Mouse (Mus musculus) right cerebral cortex, postnatal 36 days (tissue): ENCODE measurements around the gene Plp2.
"Not testable (repeated sequence)": the region's sequence is repeated elsewhere in the genome, so short reads cannot be mapped to it uniquely, and the experiment has no call there.

Experiments used
- DNase-seq, 2 experiments: peaks; one replicate each; pipeline ENCODE4 v3.0.0; 2022; ENCODE audit warnings: low spot score in 2 of 2, mixed read lengths in 1 of 2

Plp2 gene

DNA sequence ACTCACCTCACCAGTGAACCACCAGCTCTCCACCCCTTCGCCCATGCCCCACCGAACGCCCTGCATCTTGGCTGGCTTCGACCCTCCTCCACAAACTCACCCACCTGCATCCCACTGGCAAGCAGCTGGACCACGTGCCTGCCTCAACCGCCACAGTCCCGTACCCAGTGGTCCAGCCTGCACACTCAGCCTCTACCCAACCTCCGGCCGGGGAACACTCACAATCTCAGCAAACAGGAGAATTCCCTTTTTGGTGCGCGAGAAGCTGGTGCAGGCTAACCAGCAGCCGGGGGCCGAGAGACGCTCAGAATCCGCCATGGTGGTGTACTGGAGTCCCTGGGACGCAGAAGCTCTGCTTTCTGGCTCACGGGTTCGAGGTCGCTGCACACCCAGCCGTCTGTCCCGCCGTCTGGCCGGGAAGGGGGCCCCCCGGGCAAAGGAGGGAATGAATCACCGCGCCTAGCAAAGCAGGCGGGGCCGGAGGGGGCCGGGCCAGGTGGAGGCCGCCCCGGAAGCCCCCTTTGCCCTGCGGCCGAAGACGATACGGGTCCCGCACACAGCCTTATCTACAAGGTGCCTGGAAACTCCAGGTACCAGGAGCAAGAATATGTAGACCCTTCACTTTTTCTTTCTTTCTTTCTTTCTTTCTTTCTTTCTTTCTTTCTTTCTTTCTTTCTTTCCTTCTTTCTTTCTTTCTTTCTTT lies at the start of gene Plp2:
Plp2 (minus strand) TSS at position 470 of the 703 bp plus-strand sequence.
- DNase-seq = no peak

DNA sequence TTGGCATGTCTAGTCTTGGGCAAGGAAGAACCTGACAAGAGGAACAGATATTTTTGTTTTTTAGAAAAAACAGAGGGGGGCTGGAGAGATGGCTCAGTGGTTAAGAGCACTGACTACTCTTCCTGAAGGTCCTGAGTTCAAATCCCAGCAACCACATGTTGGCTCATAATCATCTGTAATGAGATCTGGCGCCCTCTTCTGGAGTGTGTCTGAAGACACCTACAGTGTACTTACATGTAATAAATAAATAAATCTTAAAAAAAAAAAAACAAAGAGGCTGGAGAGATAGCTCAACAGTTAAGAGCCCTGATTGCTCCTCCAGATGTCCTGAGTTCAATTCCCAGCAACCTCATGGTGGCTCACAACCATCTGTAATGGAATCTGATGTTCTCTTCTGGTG lies 44.9 kb upstream of the Plp2 start:
- DNase-seq = not testable (repeated sequence)

DNA sequence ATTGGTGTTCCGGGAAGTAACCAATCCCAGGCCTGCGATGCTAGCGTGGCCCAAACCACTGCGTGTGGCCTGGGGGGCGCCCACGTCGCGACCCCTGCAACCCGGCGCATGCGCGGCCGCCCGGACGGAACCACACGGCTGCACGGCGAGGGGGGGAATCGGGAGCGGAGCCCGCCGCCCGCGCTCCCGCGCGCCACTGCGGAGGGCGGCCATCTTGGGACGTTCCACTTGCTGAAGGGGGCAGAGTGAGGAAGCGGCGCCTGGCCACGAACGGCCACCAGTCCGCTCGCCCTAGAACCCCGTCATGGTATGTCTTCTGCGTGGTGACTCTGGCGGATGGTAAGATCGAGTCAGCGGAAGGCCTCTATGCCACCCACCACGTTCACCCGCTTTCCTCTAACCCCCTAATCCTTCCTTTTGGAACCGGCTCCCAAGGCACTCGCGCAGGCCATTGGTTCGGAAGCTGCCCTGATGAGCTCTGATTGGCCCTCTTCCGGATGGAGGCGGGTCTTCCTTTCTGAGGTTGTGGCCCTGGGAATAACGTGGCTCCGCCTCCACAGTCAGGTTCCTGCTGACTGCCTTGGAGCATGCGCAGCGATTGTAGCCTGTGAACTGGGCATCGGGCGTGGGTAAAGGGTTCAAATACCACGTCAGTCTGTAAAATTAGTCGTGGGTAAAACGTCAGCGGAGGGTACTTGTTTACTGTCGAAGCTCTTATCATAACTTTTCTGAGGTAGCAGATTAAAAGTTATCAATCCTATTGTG lies 43.1 kb upstream of the Plp2 start, which contains the start of gene Wdr45:
Wdr45 (plus strand) TSS at position 199 of the 765 bp plus-strand sequence.
- peak; percentile 92 to 94 for DNase-seq

DNA sequence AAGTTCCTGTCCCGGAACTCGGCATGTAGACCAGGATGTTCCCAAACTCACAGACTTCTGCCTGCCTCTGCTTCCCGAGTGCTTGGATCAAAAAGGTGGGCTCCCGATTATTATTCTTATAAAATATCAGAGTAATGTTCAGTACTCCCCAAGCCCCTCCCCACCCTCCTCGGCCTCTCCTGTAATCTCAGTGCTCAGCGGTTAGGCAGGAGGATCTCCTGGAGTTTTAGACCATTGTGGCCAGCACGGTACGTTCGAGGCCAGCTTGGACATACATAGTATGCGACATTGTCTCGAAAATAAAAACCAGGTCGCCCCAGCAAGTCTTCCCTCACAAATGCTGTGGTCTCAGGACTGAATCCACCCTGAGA lies 42.6 kb upstream of the Plp2 start:
- DNase-seq = not testable (repeated sequence)

DNA sequence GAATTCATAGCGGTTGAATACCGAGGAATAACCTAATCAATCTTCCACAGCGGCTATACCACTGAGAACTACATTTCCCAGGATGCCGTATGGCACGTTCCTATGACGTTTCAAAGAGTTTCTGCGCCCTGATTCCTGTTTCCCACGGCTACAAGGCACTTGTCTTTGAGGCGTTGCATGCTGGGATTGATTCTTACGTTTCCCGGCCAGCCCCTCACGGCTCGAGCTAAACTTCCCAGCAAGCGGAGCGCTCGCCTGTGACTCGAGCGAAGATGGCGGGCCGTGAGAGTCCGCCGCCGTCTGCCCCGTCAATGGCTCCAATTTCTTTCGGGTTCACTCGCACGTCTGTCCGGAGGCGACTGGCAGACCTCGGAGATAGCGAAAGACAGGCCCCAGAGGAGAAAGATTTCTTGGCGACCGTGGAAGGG lies 25.8 kb upstream of the Plp2 start, which contains the start of gene Gpkow:
Gpkow (plus strand) TSS at position 178 of the 428 bp plus-strand sequence.
- peak; percentile 82 to 92 for DNase-seq

DNA sequence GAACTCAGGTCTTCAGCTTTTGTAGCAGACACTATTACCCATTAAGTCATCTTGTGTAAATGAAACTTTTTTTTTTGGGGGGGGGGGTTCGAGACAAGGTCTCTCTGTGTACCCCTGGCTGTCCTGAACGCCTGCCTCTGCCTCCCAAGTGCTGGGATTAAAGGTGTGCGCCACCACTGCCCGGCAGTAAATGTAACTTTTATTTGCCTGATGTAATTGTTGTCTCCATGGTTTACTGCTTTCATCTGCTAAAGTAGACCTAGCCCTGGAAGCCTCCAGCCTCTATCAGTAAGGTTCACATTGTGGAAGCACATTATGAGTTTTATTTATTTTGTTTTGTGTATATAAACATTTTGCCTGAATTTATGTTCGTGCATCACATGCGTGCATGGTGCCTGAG lies 25.3 kb upstream of the Plp2 start:
- no peak for DNase-seq

DNA sequence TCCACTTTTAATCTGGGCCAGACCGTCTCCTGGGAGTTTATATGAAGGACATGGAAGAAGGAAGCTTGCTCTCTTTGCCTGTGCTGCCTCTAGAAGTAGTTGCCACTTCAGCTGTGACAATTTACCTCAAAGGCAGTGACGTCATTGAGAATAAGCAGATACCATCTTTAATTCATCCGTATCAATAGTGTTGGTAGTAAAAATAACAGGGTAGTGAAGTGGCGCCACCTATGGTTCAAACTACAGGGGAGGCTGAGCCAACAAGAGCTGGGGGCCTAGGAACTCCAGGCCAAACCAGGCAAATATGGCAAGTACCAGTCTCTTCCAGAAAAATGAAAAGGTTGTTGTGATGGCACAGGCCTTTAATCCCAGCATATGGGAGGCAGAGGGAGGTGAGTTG lies 21.7 kb upstream of the Plp2 start:
- DNase-seq = no peak

DNA sequence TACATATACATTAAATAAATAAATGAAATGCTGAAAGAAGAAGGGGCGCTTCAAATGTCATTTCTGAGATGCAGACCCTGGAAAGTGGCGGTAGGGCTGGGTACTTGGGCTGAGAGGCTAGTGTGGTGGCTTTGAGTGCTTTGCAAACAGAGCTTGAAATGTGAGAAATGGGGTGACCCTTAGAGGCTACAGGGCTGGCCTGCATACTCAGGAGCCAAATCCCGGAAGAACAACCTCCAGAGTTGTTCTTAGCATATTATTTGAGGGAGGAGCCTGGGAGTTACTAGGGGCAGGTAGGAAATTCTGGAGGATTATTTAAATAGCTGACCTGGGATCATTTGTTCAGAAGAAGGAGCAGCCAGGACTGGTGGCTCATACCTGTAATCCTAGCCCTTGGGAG lies 19.3 kb upstream of the Plp2 start:
- no peak for DNase-seq

DNA sequence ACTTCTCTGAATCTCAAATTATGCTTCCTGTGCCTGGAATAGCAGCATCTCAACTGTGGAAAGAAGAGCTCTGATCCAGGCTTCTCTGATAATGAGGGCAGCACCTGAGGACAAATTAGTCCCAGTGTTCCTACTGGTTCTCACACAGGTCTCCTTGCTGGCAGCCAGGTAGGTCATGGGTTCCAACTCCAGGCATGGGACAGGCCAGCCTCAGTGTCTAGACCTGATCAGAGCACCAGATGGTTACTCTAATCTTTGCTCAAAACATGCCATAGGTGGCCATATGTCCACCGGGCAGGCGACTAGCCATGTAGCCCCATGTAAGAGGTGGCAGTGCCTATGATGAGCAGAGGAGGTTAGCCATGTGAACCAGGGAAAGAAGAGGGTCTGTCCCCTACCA lies 17.1 kb upstream of the Plp2 start:
- no peak for DNase-seq

DNA sequence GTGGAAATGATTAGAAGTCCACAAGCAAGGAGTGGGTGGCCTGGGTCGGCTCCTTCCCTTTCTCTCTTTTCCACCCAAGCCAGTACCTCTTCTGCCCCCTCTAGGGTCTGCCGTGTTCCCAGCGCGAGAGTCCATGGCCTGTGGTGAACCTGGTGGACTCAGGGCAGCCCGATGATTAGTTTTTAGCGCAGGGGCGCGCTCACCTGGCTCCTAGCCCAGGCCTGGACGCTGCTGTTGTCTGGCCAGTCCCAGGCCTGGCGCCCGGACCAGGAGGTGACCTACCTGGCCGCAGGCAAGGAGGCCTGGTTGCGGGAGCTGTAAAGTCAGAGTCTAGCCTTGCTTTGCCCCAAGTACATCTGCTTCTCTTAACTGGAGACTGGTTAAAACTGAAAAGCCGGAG lies 9.7 kb upstream of the Plp2 start, which contains the start of gene Magix:
Magix (minus strand) TSS at position 388 of the 400 bp plus-strand sequence.
- no peak for DNase-seq

DNA sequence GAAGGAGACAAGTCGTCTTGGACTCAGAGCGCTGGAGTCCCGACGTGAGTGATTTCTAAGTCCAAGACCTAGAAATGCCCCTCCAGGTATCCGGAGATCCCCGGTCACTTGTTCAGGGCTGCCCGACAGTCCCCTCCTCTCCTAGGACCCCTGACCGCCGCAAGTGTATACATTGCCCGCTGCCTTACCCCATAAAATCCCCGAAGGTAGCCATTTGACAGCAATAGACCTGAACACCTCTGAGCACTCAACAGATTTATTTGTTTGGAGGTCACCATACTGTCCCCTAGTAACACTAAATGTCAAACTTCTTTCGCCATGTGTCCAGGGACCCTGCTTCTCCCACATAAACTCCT lies 8.8 kb upstream of the Plp2 start:
- no peak for DNase-seq

DNA sequence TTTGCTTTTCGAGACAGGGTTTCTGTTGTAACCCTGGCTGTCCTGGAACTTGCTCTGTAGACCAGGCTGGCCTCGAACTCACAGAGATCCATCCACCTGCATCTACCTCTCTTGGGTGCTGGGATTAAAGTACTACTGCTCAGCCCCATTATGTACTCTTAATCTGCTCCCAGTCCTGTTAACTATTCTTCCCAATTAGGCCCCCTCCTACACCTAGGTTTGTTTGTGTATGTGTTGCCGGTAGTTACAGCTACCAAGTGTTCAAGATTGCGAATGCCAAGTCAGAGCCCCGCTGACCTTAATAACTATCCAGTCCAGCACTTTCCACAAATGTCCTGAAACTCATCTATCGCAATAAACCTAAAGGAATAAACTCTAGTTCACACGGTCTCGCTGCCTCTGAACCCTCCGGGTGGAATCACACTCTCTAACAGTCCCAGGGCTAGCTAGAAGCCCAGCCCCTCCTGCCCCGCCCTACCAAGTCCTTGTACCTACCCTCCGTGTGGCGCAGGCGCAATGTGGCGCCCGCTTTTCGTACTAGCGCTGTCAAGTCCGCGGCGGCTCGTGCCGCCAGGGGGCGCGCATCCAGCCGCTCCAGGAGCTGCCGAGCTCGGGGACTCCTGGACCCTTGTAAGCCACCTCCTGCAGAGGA lies 8.3 kb upstream of the Plp2 start:
- peak; percentile 68 to 75 for DNase-seq

DNA sequence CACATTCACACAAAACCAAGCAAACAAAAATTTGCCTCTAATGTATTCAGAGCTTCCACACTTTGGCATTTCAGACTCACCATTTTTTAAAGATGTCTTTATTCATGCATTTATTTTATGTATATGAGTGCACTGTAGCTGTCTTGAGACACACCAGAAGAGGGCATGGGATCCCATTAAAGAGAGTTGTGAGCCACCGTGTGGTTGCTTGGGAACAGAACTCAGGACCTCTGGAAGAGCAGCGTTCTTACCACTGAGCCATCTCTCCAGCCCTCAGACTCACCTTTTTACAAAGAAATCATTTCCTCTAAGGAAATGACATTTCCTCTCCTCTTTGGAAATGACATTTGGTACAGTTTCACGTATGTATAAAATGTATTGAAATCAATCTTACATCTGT lies 7.8 kb upstream of the Plp2 start:
- DNase-seq = no peak

DNA sequence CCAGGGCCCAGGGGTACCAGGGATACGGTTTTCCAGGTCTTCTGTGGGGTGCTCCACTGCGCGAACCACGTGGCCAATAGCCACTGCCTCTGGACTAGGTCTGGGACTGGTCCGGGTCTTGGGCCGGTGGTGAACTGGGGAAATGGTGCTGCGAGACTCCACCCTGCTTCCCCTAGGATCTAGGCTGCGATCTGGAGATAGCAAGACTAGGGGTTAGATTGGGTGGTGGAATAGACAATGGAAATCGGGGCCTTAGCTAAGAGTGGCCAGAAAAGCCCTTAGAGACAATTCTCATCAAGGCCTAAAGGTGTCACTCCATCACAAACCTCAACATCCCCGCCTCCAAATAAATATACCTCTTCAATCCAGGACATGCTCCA lies 3.8 kb upstream of the Plp2 start:
- no peak for DNase-seq

DNA sequence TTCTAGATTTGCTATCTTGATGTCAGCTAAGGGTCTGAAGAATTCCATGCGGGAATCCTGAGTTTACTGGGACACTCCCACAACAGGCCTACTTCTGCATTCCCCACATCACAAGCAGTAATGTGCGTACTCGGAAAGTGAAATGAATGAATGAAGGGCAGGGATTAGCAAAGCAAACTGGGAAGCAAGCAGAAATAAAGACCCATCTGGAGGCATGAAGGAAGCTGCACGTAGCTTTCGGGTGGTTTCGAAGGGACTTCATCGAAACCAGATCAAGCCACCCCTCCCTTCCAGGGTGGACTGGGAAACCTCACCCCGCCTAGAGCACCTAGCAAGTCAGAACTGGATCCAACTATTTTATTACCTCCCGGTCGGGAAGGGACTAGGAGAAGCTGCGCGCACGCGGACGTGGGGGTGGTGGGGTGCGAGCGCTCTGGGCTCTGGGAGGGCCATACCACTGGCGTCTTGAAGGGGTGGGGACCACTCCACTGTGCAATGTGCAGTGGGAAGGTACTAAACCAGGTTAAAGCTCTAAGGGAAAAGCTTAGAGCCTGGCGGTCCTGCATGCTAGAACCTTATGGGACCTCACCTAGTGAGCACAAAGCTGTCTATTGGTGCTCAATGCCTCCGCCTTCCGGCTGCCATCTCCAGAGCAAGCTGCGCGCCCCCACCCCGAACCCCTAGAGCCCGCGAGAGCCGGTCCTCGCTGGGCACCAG lies 3.3 kb upstream of the Plp2 start:
- DNase-seq = no peak

DNA sequence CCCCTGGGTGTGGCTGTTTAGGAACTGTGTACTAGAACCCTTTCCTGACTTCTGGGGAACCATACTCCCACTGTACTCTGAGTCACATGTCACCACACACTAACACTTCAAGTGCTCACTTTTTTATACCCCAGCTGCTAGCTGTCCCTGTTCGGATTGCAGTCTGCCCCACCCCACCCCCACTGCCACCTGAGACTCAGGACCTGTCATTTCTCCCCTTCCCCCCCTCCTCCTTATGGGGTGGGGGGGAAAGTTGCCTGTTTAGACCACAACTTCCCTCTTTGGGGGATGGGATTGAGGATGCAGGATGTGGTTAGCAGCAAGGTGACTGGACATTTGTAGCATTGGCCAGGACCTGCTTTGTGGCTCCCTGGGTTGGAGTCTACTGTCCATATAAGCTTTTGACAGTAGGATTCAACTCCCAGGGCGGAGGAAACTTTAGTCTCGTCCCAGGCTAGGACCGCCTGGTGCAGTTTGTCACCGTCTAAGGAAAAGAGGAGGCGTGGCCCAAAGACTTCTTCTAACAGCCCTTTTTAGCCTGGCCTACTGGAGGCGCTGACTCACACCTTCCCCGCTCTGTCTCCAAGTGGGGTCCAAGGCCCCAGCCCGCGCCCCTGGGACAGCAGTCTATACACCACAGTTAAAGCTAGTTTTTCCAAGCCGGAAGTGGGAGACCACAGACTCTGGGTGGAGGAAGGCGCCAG lies 2.5 kb upstream of the Plp2 start:
- DNase-seq = no peak

DNA sequence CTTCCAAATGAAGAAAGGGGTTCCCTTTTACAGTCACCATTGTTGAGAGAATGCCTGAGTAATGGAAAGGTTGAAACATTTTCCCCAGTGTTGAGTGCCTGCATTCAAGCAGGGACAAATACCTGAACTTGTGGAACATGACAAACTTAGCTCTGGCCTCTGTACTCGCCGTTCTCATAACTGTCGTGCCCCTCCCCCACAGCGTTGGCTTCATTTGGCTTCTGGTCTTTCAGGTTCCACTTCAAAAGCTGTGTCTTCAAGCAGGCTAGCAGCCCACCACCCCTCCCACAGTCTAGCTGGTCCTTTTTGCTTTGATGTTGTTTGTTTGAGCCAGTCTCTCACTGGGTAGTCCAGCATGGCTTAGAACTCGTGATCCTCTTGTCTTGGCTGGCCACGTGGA lies 1.5 kb upstream of the Plp2 start:
- no peak for DNase-seq

DNA sequence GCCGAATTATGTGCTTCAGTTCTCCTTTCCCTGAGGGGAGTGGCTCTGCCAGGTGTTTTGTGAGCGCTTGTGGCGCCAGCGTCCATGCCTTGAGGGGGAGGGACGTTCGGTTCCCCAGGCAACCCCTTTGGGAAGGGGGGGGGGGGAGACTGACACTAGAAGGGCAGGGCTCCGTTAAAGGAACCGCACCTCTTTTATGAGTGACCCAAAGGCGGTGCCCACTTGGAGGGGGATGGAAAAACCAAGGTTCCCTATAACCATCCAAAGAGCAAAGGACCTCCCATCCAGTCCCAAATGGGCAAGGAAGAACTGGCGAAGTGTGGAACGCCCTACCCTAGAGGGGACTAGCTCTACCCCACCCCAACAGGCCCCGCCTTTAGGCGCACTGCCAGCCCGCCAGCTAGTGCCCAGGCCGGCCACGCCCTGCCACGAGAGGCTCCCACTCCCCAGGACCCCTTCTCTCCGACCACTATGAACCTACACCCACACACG lies 754 bp downstream of the Plp2 start:
- no peak for DNase-seq

DNA sequence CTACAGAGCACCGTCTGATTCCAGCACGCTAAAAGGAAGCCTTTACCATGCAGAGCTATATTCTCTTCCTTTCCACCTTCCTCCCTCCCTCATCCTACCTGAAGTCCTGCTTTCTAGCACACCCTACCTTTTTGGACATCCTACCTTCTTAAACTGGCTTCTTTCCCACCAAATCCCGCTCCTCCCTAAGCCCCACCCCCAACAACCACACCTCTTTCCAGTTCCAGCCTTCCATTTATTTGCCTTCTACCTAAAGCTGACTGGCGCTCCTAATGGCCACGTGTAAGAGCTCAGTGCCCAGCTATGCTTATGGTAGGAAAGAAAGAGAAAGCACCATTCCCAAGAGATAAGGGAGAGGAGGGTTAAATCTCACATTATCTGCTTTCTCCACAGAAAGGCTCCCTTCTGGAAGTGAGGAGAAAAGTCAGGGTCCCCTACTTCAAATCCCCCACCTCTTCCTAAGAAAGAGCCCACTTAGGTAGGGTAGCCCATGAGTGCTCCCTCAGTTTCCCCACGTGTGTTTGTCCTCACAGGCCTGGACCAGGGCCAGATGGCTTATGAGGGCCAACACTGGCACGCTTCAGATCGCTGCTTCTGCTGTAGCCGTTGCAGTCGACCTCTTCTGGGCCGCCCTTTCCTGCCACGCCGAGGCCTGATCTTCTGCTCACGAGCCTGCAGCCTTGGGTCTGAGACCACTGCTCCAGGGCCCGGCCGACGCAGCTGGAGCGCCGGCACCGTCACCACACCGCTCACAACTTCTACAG lies 5.3 kb downstream of the Plp2 start:
- no peak for DNase-seq

DNA sequence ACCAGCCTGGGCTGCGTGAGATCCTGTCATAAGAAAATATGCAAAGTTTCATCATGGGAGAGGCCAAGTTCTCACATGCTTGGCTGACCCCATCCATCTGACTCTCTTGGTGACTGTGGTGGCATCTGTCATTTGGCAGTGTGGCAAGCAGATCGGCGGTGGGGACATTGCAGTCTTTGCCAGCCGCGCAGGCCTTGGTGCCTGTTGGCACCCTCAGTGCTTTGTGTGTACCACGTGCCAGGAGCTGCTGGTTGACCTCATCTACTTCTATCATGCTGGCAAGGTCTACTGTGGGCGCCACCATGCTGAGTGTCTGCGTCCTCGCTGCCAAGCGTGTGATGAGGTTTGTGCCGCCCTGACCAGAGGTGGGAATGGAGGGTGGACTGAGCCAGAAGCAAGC lies 6.4 kb downstream of the Plp2 start:
- DNase-seq = no peak

DNA sequence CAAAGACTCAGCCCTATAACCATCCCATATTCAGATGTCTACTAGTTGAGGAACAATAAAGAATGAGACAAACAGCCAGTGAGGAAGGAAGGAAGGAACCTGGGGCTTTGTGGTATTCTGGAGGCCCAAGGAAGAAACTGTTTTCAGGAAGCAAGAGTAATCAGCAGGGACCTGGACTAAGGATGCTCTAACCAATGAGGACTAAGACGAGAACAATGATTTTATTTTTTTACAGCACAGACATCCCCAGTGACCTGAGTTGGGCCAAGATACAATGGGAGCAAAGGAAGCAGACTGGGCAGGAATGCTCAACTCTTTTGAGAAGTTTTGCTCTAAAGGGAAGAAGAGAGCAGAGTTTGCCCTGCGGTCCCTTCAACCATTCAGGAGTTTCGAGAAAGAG lies 8.3 kb downstream of the Plp2 start:
- DNase-seq = no peak
